Mouse (Mus musculus) frontal cortex, postnatal 25 days (tissue): ENCODE data around the gene Olfr1411.

ENCODE experiments used
- DNase-seq, 2 experiments: peaks; one replicate each; pipeline ENCODE4 v3.0.0; 2022; ENCODE audit warnings: low spot score in 2 of 2

Olfr1411 gene

GRCm38 (mm10) chr1:92594111-92594510, at the start of gene Olfr1411:
TSS of gene Olfr1411 (plus strand) at chr1:92594411.
- DNase-seq: no peak

DNA sequence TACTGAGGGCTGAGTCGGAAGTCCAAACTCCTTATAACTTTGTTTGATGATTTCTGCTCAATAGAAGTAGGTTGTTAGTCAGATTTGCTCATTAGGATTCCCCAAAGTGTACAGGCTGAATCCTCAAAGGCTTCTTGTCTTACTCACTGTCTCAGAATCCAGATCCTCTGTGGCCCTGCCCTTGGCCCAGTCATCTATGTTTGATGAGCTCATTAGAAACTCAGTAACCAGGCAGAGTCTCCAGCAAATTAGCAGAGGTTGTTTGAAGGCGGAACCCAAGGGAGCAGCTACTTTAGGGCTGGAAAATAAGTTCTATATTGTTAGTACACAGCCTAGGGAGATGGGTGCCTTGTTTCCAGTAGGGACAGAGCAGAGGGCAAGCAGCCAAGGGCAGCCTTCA, 48.3 kb upstream of the Olfr1411 start:
- no peak for DNase-seq

DNA sequence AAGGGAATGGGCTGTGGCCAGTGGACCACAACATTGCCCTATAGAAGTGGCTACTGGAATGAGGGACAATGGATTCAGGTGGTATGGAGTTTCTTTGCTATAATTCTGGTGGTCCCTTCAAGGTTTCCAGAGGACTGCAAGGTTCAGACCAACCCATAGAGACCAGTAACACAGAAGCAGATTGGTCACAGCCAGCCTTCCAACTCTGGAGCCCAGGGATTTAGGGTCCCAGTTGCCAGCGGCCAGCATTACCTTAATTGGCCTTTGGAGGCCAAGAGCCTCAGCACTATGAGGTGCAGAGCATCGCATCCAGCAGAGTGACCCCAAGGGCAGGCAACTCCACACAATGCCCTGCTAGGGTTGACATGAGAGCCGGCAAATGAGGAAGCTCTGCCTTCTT, 23.2 kb upstream of the Olfr1411 start, which contains the start of gene Olfr1413:
Olfr1413 (plus strand) TSS at position 301 of the 400 bp plus-strand sequence.
- no peak for DNase-seq

DNA sequence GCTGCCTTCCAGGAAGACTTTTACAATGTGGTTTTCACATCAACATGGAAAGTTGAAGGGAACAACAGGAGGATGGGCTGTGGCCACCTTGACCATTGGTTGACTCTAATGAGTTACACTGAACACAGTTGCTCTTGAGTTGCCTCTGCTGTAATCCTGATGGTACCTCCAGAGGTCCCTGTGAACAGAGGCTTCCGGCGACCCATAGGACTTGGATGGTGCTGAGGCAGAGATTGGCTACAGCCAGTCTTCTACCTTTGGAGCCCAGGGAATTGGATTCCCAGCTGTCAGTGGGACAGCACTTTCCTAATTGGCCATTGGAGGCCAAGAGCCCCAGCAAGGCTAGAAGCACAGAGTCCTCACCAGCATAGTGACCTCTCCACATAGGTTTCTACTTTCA, 8.7 kb upstream of the Olfr1411 start, which contains the start of gene Olfr1412:
Olfr1412 (plus strand) TSS at position 301 of the 400 bp plus-strand sequence.
- no peak for DNase-seq

DNA sequence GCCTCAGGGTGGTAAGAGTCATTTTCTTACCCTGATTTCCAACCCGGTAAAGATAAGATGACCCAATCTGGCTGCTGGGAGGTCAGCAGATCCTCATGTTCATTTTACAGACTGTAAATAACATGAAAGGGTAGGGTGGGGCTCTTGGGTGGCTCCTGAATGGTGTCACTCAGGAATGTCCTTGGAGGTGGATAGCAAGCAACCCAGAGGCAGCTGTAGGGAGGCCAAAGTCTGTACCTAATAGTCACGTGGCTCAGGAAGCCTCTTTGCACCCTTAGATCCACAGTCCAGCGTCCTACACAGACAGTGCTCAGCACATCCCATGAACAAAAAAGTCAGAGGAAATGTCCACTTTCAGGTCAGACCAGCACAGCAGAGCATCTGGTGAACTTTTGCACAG, 1.8 kb downstream of the Olfr1411 start:
- DNase-seq: no peak

GRCm38 (mm10) chr1:92605482-92605881, 11.3 kb downstream of the Olfr1411 start, which contains the start of gene Olfr1410:
TSS of gene Olfr1410 (plus strand) at chr1:92605782.
- DNase-seq: no peak

DNA sequence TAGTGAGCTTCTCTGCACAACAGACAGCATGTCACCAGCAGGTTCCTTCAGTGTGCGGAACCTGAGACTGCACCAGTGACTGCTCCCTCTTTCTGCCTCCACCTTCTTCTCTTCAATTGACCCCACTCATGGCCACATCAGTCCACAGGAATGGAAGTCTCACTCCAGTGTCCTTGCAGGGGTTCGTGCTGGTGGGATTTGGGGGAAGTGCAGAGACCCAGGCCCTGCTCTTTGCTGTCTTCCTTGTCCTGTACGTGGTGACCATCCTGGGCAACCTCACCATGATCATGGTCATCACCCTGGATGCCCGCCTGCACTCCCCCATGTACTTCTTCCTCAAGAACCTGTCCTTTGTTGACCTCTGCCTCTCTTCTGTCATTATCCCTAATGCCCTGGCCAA, 13.5 kb downstream of the Olfr1411 start:
- no peak for DNase-seq

- peak; percentile 40 to 52 for DNase-seq
Measured at GRCm38 (mm10) chr1:92611008-92611407, 16.8 kb downstream of the Olfr1411 start.

DNA sequence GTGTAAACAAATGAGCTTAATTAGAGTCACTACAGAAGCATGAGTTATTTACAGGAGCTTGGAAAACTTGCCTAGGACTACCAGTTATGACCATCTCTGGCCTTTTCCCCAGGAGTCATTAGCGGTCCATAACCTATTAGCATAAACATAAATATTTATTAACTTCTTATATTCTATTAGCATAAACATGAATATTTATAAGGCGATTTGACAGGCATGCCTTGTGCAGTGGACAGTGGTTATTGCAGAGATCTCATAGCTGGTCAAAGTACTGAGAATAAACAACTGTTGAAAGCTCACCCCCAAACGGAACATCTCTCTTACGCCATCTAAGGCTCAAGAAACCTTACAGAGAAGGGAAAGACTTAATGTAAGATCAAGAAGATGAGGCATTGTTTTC, 19.0 kb downstream of the Olfr1411 start:
- no peak for DNase-seq

GRCm38 (mm10) chr1:92614516-92614915, 20.3 kb downstream of the Olfr1411 start:
- DNase-seq: no peak

- DNase-seq: no peak
Measured at GRCm38 (mm10) chr1:92616046-92616445, 21.8 kb downstream of the Olfr1411 start.

DNA sequence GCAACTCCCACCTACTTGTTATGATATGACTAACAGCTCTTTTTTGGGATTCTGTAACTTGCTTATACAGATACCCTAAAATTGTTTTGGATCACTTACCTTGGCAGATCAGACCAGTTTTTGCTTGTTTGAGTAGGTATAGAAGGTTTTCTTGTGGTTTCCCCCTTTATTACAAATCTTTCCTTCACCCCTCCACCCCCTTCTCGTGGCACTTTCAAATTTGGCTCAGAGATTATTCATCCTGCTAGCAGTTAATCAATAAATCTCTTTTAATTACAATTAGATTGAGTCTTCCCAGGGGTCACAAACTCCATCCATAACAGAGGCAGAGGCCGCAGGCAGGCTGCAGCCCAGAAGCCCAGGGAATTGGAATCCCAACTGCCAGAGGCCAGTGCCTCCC, 23.3 kb downstream of the Olfr1411 start, which contains the start of gene Olfr12:
Olfr12 (plus strand) TSS at position 301 of the 400 bp plus-strand sequence.
- no peak for DNase-seq

DNA sequence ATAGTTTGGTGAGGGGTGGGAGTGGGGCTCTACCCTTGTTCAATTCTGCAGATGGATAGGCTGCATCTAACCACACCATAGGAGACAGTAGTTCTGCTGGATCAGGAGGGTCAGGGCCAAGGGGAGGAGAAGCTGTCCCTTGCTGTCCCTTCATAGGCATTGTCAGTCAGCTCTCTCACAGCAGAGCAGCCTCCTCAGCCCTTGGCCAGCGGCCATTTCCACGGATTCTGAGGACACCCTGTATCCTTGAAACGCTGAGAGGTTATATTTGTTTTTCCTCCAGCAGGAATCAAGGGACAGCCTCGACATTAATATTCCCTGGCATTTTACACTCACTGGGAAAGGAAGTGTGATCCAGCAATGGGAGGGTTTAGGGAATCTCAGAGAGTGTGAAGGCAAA, 24.1 kb downstream of the Olfr1411 start:
- DNase-seq: no peak

DNA sequence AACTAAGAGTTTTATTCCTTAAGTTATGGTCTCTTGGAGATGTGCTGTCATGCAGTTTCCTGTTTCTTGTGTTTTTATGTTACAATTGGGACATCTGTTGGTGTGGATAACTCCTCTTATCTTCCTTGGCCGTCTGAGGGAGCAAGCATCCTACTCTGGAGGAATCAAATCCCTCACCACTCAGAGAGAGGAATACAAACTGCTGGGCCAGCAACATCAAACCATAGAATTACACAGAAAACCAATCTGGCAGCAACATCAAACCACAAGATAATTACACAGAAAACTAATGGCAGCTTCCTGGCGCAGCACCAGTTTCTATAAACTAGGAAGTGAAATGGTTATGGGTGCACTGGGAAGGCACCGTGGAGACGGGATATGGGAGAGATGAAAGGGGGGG, 34.0 kb downstream of the Olfr1411 start:
- no peak for DNase-seq

GRCm38 (mm10) chr1:92632196-92632595, 38.0 kb downstream of the Olfr1411 start:
- DNase-seq: no peak

- DNase-seq: no peak
Measured at GRCm38 (mm10) chr1:92632948-92633347, 38.7 kb downstream of the Olfr1411 start.

DNA sequence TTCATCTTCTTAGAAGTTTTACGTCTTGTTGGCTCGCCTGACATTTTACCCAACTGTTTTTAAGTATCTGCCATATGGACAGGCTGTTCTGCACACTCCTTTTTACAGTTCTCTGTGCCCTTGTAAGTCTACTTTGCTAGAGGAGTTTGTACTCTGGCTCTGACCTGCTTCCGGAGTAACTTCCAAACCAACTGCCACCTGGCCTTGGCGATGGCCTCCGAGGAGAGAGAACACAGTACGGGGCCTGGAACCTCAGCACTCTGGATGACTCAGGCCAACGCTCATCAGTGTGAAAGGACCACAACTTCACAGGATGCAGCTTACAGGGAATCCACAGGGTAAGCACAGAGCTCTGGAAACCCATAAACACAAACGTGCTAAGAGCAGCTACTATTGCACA, 39.5 kb downstream of the Olfr1411 start:
- no peak for DNase-seq

GRCm38 (mm10) chr1:92634569-92634968, 40.4 kb downstream of the Olfr1411 start:
- DNase-seq: no peak

GRCm38 (mm10) chr1:92634976-92635599, 40.9 kb downstream of the Olfr1411 start:
- DNase-seq: no peak

DNA sequence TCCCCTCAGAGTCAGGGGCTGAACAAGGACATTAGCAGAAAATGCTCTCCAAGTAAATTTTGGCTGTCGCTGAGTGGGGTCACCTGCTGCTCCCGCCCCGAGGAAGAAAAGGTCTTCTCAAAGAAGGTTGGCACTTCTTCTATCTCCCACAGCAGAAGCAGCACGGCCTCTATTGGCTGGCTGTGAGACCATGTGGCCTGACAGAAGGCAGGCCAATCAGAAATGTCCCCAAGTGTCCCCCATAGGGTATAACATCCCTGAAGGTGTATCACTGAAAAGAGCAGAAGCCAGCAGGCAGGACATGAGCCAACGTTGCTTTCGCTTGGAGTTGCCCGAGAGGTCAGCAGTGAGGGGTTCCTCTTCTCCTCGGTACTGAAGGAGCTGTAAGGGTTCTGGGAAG, 41.8 kb downstream of the Olfr1411 start:
- DNase-seq: no peak

GRCm38 (mm10) chr1:92636676-92637075, 42.5 kb downstream of the Olfr1411 start:
- DNase-seq: no peak

DNA sequence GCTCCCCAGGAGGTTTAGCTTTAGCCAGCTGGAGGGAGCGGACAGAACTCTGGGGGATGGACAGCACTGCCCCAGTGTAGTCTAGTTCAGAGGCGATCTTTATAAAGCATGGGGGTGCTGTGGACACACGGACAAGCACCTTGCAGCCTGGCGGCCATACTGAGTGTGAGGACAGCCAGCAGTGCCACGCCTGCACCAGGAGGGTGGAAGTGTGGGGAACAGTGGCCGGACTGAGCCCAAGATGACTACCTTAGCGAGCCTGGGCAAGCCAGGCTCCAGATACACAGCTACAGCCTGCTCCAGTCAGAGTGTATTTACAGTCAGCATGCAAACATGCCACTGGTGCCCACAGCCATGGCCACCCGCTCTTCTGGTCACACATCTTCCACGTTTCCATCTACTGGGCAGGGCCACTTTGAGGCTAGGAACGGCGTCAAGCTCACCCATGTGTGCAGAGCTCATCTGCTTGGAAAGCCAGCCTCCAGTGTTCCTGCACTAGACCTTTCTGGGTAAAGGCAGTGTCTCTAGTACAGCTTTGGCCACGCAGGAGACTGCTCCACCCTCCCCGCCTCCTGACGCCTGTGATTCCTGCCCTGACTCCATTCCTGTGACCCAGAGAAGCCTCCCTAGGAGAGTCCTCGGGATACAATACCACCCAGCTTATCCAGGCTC, 43.4 kb downstream of the Olfr1411 start:
- no peak for DNase-seq

DNA sequence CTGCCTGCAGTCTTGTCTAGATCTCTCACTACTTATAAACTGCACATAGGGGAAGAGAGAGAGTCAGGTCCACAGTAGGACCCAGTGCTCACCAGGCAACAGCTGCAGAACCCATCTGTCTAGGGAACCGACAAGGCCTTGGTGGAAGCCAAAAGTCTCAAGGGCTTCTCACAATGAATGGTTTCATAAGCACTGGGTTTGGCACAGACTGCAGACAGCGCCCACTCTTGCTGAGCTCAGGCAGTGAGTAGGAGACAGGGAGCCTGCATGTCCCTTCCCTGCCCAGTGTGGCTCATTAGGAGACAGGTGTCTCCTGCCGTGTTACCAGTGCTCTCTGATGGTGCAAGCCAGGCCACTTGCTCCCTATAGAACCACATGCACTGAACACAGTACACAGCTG, 44.0 kb downstream of the Olfr1411 start:
- no peak for DNase-seq
